Mouse (Mus musculus) thymus, postnatal 25 days (tissue): Measurements from ENCODE around the gene Nfib.

ENCODE experiments used
- DNase-seq: peaks from one replicate; pipeline ENCODE4 v3.0.0; 2022

The Nfib gene

DNA sequence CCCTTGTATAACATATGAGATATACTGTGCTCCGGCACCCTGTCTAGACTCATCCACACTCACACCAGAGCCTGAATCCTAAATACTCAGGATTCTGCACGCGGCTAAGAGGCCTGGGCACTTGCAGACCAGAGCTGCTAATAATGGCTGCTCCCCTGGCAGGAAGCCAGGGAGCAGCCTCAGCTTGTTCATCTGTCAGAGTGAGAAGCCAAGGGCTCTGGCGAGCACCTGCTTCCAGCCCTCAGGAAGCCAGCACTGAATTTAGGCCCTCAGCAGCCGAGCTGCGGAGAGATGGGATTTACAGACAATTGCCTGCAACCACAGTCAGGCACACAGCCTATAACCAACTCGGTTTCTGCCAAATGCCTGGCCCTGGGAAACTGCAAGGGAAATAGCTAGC is 15.3 kb downstream of the Nfib start:
- no peak for DNase-seq

DNA sequence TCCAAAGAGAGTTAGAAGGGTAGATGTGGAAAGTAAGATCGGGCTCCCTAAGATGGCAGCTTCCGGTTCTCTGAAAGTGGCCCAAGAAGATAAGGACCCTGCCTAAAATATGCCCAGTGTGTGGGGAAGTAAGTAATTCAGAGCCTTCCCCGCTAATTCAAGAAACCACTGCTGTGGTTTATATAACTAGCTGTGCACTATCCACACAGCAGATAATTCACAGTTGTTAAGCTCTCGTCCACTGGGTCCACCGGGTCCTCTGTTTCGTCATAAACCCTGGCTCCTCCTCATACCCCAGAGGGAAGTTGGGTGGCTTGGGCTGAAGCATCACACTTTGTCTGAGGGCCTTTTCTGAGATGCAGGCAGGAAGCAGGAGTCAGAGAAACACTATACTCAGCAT is 19.5 kb downstream of the Nfib start:
- DNase-seq, result no peak

DNA sequence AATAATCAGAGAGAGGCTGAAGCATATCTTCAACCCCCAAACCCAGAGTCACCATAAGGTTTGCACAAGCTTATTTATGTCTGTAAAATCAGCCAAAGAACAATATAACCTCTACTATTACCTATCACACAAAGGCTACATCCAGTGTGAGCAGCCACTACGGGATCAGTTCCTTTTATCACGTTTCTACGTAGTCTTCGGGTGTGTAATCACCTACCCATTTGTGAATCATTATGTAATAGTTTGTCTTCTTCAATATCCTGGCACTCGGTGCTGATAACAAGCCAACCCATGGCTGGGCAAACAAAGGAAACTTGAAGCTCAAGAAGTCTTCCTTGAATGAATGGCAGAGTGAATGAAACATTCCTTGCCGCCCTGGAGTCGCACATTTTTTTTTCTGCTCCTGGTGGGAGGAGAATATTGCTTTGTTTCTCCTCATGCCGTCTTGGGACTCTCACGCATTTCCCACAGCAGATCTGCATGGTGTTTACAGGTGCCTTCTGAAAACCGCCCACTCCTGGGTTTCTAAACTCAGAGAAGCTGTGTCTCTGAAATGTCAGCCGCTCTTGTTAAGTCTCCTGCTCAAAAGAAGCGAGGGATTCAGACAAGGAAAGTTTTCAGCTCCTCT is 21.3 kb downstream of the Nfib start:
- no peak for DNase-seq

DNA sequence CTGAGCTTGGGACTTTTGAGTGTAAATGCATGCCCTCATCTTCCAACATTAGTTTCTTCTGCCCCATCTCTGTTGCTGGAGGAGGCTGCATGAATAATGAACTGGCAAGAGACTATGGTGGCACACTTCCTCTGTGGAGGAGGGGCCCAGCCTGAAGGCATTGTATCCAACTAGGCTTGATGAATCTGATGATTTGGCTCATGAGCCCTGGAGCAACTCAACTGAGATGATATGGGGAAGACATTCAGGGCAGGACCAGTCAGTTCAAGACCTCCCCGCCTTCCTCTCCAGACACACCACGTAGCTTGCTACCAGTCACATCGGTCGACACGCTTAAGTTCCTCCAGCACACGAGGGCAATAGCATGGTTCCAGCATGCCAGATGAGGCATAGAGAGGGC is 22.0 kb downstream of the Nfib start:
- no peak for DNase-seq

DNA sequence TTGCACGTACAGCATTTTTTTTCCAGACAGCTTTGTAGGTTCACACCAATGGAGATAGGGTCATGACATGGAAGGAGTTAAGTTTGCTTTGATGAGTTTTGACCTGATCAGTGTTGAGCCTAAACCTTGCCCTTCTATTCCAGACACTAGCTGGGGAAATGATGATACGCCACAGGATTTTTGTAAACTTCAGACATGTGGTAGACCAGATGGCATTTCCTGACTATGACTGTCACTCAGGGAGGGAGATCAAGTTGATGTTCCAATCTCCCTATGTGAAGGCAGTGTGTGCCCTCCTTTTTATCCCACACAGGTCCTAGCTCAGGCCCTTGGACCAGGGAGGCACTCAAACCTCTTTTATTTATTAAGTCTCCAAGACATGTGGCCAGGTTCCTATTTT is 29.4 kb downstream of the Nfib start:
- DNase-seq, result no peak

DNA sequence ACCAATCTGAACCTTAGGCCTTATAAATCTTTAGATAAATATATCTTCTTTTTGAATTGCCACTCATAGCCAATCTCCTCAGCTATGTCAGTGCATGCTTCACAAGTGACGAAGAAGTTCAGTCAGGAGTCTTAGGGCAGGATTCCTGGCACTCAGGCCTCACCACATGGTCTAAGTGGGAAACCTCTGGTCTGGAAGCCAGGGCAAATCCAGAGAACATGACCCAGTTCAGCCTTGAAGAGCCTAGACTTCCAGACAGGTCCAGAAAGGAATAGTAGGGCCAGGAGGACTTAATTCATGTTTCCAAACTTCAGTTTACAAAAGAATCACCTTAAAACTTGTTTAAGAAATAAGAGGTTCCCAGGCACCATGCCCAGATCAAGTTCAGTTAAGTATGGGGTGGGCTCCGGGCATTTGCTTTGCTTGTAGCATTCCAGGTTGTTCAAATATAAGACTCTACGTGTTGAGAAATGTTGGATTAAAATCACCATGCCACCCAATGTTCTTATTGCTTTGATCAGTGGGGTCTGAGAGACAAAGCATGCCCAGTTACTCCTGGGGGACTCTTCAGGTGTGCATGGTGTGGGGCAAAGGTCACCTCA is 38.2 kb downstream of the Nfib start:
- no peak for DNase-seq

DNA sequence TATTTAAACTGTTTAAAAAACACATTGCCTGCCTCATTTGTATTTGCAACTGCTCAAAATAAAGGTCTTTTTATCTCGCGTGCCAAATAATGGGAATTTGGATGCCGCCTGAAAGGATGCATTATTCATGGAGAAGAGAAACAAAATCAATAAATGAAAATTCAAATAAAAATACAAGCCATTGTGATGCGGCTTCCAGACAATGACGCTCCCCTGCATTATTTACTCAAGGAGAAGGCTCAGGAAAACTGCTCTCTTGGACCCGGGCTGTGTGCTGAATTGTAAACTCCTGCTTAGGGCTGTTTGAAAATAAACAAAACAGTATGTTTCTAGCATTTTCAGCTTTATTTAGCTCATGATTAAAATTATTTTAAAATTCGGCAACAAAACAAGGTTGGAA is 41.1 kb downstream of the Nfib start:
- no peak for DNase-seq

DNA sequence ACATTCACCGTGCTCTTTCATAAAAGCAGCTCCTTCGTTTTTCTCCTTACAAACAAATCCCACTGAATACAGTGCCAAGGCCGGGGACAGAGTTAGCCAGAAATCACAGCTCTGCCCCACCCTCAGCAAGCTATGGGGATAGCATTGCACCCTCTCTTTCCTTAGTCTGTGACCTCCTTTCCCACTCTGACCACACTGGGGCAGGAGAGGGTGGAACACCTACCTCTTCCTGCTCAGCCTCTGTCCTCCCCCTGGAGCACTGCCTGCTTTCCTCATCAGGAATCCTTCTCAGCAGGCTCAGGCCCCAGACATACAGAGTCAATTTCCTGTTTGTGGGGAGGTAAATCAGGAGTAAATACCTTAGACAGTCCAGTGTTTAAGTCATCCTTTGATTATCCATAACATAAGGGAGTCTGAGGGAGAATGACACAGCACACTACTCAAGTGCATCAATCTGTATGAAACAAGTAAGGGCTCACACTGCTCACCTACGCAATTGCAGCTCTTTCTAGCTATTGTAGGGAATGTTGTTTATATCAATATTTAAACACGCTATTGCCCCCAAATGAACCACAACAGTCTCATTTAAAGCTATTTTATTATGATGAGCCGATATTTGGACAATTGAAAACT is 41.7 kb downstream of the Nfib start:
- DNase-seq, result no peak

DNA sequence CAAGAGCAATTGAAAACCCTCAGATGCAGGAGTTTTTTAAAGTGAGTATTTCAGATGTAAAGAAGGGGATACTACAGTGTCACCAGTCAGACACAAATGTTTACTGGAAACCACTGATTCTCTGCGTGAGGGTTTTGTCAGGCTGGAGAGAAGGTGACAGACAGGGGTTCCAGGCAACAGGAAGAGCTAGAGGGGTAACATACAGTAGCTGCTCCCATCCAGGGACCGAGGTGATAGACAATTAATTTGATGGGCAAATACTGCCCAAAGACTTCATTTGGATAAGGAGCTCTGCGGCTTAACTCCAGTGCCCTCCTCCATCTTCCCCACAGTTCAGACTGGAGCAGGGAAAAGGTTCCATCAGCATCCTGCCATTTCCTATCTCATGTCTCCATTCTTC is 42.9 kb downstream of the Nfib start:
- DNase-seq, result no peak

DNA sequence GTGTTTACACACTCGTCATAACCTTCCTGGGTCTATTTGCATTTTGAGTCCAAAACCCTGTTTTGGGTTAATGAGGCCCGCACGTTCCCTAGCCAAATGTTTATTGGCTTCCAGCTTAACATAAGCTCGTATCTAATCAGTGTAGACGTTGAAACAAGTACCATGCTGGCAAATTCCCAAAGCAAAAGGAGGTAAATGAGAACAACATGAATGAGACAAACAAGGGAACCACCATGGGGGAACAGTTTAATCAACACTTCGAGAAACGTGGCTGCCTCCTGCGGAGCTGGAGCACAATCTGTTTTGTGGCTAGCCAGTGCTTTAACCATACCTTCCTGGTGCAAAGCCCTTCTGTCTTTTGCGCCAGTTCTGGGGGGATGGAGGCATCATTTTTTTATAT is 43.3 kb downstream of the Nfib start:
- no peak for DNase-seq

DNA sequence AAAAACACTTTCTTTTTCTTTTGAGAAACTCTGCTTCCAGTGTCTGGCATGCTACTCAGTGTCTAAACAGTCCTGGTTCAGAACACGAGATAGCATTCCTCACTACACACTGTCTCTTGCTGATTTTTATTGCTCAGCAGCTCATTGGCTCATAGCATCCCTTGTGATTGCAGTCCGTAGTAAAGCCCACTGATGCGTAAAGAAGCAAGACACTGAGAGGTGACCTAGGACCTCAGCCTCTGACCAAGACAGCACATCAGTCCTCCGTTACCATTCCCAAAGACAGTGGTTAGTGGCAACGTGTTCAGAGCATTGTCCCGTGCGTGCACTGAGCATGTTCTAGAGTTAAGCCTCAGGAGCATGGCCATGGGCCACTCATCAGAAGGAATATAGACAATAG is 44.3 kb downstream of the Nfib start:
- no peak for DNase-seq

DNA sequence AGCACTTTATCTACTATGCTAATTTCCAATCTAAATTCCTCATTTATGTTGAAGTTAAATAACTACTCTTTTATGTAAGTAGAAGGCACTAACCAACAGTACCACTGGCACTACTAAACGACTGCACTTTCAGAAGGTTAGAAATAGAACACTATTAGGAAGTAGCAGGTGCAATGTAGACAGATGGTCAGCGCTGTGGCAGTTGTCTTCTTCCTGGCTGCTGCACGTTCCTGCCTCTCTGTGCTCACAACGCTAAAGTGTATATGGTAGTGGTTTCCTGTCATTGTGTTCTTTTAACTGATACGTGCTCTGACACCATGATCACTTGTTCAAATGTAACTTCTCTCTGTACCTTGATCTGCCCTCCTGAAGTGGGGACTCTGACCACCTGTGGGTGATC is 59.9 kb downstream of the Nfib start:
- DNase-seq, result no peak

DNA sequence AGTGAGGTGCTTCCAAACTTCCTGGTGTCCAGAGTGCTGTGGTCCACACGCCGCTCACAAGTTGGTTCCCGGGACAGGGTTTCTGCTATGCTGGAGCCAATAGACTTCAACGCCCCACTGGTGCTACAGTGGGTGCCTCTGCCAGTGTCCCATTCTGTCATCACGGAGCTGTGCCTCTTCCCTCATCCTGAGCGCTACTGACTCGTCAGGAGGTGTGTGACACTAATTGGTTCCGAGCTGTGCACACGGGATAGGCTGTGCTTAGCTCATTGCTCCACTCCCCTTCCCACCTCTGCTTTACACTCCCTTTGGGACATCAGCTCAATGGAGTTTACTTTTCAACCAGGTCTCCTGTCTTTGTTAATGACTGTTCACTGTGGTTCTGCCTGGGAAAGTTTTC is 60.8 kb downstream of the Nfib start:
- DNase-seq, result no peak

DNA sequence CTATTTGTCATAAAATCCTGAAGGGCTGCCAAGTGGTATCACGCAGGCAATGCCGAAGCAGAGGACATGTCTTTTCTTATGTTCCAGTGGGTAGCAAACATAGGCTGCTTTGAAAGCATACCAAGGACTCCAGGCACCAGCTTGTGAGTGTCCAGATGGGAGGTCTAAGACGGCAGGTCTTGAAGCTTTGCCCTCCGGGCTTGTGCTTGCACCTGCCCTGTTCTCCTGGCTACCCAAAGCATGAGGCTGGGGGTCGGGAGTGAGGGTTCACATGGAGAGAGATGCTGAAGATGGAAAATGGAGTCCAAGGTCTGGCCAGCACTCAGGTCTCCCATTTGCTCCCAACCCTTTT is 61.8 kb downstream of the Nfib start:
- DNase-seq, result no peak

DNA sequence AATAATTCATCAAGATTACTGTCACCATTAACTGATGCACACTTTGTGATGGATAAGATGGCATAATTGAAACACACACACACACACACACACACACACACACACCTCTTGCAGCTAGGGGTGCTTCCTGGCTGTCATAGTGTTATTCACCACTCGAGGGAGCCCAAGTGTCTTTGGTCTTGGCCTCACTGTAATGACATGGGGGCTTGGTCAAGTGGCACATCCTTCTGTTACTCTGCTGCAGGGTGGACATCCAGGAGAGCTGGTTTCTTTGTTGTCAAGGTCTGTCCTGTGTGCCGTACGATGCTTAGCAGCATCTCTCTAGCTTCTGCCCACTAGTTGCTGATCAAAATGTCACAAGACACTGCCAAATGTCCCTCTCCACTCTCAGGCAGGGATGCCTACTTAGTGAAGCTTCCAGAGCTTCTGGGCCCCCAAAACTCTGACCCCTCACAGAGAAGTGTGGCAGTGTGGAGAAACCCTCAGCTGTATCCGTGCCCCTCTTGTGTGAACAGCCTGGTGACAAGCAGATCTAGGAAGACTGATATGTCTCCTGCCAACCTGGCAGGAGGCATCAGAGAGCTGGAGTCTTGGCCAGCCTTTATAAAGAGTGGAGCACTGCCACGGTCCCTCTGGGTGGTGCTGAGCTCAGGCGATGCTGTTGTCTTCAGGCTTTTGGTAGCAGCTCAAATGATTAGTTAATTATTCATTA is 62.4 kb downstream of the Nfib start:
- DNase-seq, result no peak

DNA sequence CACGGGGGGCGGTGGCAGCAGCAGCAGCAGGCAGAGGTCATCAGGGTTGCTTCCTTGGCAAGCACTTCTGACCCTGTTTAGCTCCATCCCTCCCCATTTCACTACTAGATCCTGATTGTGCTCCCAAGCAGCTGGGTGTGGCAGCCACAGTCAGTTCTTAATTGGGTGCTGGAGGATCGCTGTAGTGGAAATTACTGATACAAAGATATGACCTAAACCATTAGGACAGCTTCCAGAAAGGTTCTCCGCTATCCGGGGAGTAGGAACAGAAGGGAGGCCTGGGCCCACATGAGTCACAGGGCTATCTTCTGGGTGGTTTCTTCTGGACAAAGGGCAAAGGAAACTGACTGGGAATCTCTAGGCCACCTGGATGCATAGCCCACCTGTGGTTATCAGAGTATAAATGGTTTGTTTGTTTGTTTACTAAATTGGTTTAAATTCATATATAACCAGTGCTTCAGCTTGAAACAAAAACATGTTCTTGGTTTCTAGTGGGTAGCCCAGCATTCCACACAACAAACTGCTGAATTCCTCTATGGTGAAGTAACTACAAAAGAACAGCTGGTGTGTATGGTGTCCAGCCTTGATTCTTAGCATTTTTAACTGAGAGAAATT is 64.4 kb downstream of the Nfib start:
- DNase-seq, result no peak

DNA sequence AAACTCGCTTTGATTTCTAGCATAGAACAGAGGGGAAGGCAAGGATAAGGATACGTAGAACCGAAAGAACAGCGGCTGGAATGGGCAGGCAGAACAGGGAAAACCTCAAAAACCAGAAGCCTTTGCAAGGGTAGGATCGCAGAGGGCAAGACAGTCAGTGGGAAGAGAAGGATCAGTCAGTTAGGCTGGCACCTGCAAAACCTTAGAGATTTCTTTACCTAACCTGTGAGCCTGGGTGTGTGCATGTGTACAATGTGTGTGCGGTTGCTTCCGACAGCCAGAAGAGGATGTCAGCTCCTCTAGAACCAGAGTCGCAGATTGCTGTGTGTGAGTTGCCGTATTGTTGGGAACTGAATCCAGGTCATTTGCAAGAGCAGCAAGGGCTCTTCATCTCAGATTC is 67.3 kb downstream of the Nfib start:
- DNase-seq, result no peak

DNA sequence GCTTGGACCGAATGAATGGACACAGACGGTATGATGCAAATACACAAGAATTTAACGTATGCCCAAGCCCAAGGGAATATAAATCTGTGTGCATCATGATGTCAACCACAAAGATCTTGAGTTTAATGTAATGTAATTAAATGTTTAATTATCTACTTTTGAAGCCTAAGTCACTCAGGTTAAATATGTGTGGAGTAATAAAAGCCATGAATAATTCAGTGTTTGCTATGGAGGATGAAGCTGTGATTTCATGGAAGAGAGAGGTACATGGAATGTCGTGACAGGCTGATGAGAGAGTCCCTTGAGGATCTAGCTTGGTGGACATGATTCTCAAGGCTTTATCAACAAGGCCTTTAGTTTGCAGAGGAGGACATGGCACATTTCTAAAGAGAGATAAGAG is 67.9 kb downstream of the Nfib start:
- no peak for DNase-seq

DNA sequence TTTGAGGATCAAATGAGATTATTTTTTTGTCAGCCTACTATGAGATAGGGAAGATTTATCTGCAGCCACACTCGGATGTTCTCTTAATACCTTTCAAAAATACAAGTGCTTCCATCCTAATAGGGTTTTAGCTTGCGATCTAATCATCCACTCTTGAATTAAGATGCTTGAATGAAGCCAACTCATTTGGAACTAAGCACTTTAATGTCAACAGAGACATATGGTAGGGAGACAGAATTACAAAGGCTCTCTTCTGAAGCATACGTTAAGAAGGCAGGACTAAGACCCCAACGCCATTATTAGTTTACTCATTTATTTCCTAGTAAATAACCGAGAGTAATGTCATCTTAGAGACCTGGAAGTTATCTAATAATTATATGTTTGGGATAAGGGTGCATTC is 68.9 kb downstream of the Nfib start:
- no peak for DNase-seq

DNA sequence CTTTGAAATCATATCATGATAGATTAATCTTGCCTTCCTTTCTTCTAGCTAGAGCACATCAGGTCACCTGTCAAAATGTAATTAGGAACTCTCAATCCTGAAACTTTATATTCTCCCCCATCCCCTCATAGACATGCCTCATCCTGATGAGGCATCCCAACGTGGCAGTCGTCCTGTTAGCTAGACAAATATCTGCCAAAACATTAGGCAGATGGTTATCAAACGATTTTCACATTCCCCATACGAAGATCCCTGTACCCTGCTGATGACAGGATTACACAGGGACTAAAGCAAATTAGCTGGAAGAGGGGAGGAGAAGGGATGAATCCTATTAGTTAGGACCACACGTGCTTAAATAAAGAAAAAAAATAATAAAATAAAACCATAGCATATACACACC is 69.7 kb downstream of the Nfib start:
- no peak for DNase-seq

DNA sequence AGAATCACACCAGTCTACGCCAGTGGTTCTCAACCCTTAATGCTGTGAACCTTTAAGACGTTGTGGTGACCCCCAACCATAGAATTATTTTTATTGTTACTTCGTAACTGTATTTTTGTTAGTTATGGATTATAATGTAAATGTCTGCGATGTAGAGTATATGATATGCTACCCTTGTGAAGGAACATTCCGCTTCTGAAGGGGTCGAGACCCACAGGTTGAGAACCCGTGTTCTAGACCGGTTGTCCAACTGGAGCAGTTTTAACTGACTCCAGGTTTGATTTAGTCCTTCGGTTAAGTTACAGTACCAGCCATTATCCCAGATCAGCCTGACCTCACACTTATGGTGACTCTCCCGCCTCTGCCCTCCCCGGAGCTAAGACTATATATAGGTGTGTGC is 70.4 kb downstream of the Nfib start:
- no peak for DNase-seq

DNA sequence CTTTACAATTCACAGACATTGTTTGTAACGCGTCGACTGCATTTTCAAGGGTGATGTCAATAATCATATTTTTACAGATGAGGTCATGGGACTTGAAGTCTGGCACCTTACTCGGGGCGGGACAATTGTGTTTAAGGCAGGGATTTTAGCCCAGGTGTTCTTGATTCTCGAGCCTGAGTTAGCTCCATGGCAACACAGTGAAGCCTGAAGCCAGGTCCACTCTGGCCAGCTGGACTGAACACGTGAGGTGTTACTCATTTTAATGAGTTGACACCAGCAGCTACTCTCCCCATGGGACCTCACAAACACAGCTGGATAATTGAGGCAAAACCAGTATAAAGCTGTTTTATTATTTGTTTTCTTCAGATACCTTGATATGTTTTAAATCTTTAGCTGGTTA is 71.2 kb downstream of the Nfib start:
- no peak for DNase-seq

DNA sequence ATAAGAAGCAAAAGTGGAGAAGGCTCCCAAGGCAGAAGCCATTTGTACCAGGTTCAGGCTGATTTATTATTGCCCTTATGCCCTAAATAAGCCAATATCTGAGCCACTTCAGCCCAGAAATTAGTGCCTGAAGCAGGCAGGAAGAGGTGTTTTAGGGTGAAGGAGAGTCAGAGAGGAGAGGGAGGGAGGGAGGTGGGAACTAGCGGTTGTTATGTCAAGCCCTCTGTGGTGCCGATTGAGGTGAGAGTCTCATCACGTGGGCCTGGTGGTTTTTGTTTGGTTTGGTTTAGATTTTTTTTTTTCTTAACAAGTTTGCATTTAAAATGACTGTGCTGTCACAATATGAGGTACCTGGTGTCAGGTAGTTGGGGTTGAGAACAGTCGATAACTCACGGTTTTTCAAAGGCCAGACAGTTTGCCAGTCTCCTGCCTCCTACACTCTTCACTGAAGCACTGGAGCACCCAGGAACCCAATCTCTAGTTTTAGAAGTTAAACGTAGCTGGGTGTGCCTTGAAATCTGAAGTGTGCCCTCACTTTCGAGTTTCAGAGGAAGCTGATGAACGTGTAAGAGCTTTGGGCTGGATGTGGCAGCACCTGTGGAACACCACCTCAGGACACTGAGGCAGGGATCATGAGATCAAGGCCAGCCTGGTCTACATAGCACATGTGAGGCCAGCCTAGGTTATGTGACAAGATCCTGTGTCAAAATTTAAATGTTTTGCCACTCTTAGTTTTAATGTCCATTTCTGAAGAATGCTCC is 81.1 kb downstream of the Nfib start:
- no peak for DNase-seq
